ENCODE assay signal across 8 mouse cellular contexts in the genomic region with DNA sequence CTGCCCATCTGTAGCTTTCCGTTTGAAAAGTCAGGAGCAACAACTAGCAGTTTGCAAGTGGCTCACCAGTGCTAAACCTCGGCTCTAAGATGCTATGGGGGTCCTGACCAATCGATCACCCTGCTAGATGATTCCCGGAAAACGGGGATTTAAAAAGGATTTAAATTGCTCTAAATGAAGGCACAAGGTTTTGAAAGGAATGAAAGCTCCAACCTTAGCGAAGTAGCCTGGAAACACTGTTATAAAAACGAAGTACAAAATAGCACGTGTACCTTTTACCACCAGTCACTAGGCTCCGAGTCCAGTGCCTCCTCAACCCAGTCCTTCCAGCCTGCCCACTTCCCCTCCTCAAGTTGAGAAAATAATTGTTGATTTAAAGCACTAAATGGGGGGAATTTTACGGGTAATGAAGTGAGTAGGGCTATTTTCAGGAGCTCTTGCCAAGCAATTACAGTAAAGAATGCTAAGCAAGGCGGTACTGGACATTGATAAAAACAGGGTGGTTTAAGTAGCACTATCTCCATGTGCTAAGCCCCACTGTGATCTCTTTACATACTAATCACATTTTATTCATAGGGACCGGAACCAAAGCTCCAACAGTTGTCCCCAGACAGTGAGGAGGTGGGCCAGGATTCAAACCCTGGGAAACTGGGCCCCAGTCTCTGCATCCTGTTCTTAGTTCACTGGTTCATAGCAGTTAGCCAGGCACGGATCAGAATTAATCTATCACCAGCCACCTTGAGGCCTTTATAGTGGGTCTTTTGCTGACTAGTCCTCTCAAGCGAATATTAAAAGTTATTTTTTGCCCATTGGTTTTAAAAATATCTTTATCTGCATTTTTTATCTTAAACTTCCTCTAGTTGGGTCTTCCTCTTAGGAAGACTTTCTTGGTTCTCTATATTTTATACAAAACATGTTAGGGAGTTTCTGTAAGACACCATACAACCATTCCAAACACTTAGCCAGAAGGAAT. TPM values are rescaled to one million over a fixed set of nuclear protein-coding genes. Genes with fewer than 3 reads are reported as not detected.
DNase-seq lines count a peak whose midpoint lies in the region; ATAC-seq lines count a peak whose summit lies in the region.

No protein-coding gene starts in this region.

- H3K27me3 ChIP-seq in heart, embryonic 12.5 days (replicated peaks): no peaks in the 10 kb centered on the region
- peaks cover 14% of the 10 kb centered on the region for H3K27me3 ChIP-seq in hindbrain, embryonic 10.5 days (ENCODE audit: insufficient read depth, poor library complexity, severe bottlenecking)
- peaks cover 19% of the 10 kb centered on the region for H3K27me3 ChIP-seq in midbrain, embryonic 12.5 days

- H3K4me1 ChIP-seq in heart, embryonic 12.5 days (replicated peaks): peaks cover 64% of the 10 kb centered on the region
- peaks cover 61% of the 10 kb centered on the region for H3K4me1 ChIP-seq in hindbrain, embryonic 10.5 days (replicated peaks)
- H3K4me1 ChIP-seq in midbrain, embryonic 12.5 days: peaks cover 52% of the 10 kb centered on the region

- H3K9ac ChIP-seq in heart, embryonic 12.5 days: peak overlapping the region; percentile 71
- no peak overlapping the region for H3K9ac ChIP-seq in midbrain, embryonic 12.5 days (replicated peaks)

- no peaks in the 10 kb centered on the region for H3K9me3 ChIP-seq in heart, embryonic 12.5 days (replicated peaks)
- no peaks in the 10 kb centered on the region for H3K9me3 ChIP-seq in hindbrain, embryonic 10.5 days
- H3K9me3 ChIP-seq in midbrain, embryonic 12.5 days: no peaks in the 10 kb centered on the region

- 33% methylated on average over 14 of the region's 14 CpGs for WGBS in heart, embryonic 12.5 days
- 69% methylated on average over 14 of the region's 14 CpGs for WGBS in hindbrain, embryonic 10.5 days
- 54% methylated on average over 14 of the region's 14 CpGs for WGBS in midbrain, embryonic 12.5 days

- H3K27ac ChIP-seq in heart, embryonic 12.5 days (ENCODE audit: poor library complexity, severe bottlenecking): peak overlapping the region; percentile 82
- H3K27ac ChIP-seq in hindbrain, embryonic 10.5 days: peak overlapping the region; percentile 98
- H3K27ac ChIP-seq in midbrain, embryonic 12.5 days (replicated peaks): no peak overlapping the region

- no peak for ATAC-seq in heart, embryonic 12.5 days (ENCODE audit: insufficient number of reproducible peaks, low FRiP score)
- no peak for ATAC-seq in midbrain, embryonic 12.5 days (ENCODE audit: low FRiP score, low read depth)
- ATAC-seq in activated CD4-positive, CD25-positive, alpha-beta regulatory T cell, adult 4 months: no peak

- peak overlapping the region; percentile 73 for H3K4me2 ChIP-seq in heart, embryonic 12.5 days
- peak overlapping the region; percentile 75 for H3K4me2 ChIP-seq in midbrain, embryonic 12.5 days (replicated peaks)

- no peak for DNase-seq in heart, postnatal 4 days
- DNase-seq in Muller cell, postnatal 12 days (ENCODE audit: inconsistent ontology term): peak; percentile 44
- no peak for DNase-seq in hindbrain, embryonic 10.5 days (ENCODE audit: low spot score)
- DNase-seq in frontal cortex, postnatal 10 days (ENCODE audit: low spot score in 2 of 2): no peak
- no peak for DNase-seq in B cell, adult 2 months

- H3K4me3 ChIP-seq in heart, embryonic 12.5 days: peak overlapping the region; percentile 88
- peak overlapping the region; percentile 82 for H3K4me3 ChIP-seq in hindbrain, embryonic 10.5 days
- peak overlapping the region; percentile 78 for H3K4me3 ChIP-seq in midbrain, embryonic 12.5 days

- H3K36me3 ChIP-seq in heart, embryonic 12.5 days: peaks cover 49% of the 10 kb centered on the region
- peaks cover 14% of the 10 kb centered on the region; the same call in 1 of the 2 replicates for H3K36me3 ChIP-seq in hindbrain, embryonic 10.5 days
- no peaks in the 10 kb centered on the region for H3K36me3 ChIP-seq in midbrain, embryonic 12.5 days

RNA-seq across cellular contexts. Expression of gene Tpm1, which starts 7.1 kb away (rescaled TPM):
- polyA plus RNA-seq in heart, embryonic 12.5 days (2016; fragmentation: Nextera tagmentation; extraction: Ambion mirVana): 4,565 and 4,650 TPM in 2 replicates
- 1,000 to 10,000 TPM; 7,269 to 8,107 TPM for total RNA-seq in heart, postnatal 4 days (2021)
- 293 and 315 TPM in 2 replicates for polyA plus RNA-seq in hindbrain, embryonic 10.5 days (2016; fragmentation: Nextera tagmentation; extraction: Ambion mirVana)
- 257 and 368 TPM in 2 replicates for polyA plus RNA-seq in midbrain, embryonic 12.5 days (2016; fragmentation: Nextera tagmentation; extraction: Ambion mirVana)
- 10 to 100 TPM; 30.8 to 35.8 TPM for polyA plus RNA-seq in activated CD4-positive, CD25-positive, alpha-beta regulatory T cell, adult 4 months (2017; shearing (Covaris generic))

Comparison
In these comparisons a context has a peak if more than half of its experiments do, and no peak if none do; other contexts are left out.
1. RNA of gene Tpm1, which starts 7.1 kb away (polyA plus RNA-seq): 4,565 to 4,650 TPM in heart, embryonic 12.5 days; 257 to 368 TPM in midbrain, embryonic 12.5 days, 293 to 315 TPM in hindbrain, embryonic 10.5 days and 30.8 to 35.8 TPM in activated CD4-positive, CD25-positive, alpha-beta regulatory T cell, adult 4 months; every median in the first group is over 10 times any median in the second.
2. Peak in every context shown above with its lines, with median percentiles within 50 percentile points of each other: H3K4me3 ChIP-seq.